ENCODE assay signal across 9 mouse cellular contexts in the genomic region with DNA sequence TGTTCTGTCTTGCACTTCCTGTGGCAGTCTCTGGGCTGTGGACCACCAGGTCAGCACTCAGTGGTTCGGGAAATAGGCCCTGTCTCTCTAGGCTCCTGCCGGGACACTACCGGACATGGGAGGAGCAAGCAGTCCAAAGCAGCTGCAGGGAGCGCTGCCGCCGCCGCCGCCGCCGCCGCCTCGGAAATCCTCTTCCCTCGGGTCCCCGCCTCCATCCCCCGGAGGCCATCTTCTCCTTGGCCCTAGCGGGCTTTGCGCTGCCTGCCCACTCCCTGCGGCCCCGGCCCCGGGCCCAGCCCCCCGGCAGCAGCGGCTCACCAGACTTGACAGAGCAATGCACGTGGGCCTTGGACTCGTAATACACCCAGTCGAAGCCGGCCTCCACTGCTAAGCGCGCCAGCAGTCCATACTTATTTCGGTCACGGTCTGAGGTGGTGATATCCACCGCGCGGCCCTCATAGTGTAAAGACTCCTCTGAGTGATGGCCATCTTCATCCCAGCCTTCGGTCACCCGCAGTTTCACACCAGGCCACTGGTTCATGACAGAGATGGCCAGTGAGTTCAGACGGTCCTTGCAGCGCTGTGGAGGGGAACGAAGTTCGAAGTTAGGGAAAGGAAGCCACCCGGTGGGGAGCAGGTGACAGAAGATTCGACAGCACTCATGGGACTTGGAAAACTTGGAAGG. TPM values are rescaled to one million over a fixed set of nuclear protein-coding genes. Genes with fewer than 3 reads are reported as not detected.
DNase-seq lines count a peak whose midpoint lies in the region; ATAC-seq and TF ChIP-seq lines count a peak whose summit lies in the region.
"Had no signal": no experiment of that assay in that cellular context is flagged by ENCODE, and none has a peak within 500 bp of the region (broad histone marks: within the 10 kb centered on the region; RNA-seq: fewer than 3 reads in every experiment).

No protein-coding gene starts in this region.

- H3K27ac ChIP-seq in lung, postnatal 0 days (ENCODE audit: low read length), result no peak overlapping the region
- no peak overlapping the region for H3K27ac ChIP-seq in forebrain, embryonic 12.5 days
- H3K27ac ChIP-seq in intestine, embryonic 14.5 days (ENCODE audit: low read depth), result no peak overlapping the region
- no peak overlapping the region for H3K27ac ChIP-seq in liver, postnatal 0 days (ENCODE audit: low read depth)
- H3K27ac ChIP-seq: liver, embryonic 14.5 days had no signal

- no peak for TF ChIP-seq EP300 in lung, postnatal 0 days (IDR thresholded peaks at IDR 0.05)
- no peak for TF ChIP-seq EP300 in liver, postnatal 0 days (IDR thresholded peaks at IDR 0.05; ENCODE audit: low read depth)

- peaks cover 15% of the 10 kb centered on the region for H3K4me1 ChIP-seq in lung, postnatal 0 days (ENCODE audit: insufficient read depth, low read depth, low read length)
- H3K4me1 ChIP-seq in forebrain, embryonic 12.5 days, result peaks cover 32% of the 10 kb centered on the region
- H3K4me1 ChIP-seq in intestine, embryonic 14.5 days (replicated peaks; ENCODE audit: control insufficient read depth, insufficient read depth, low read length), result peaks cover 11% of the 10 kb centered on the region
- peaks cover 6% of the 10 kb centered on the region; the same call in 1 of the 2 replicates for H3K4me1 ChIP-seq in liver, postnatal 0 days (ENCODE audit: insufficient read depth)

- peak overlapping the region; percentile 21; the same call in 1 of the 2 replicates for H3K4me3 ChIP-seq in lung, postnatal 0 days (ENCODE audit: low read depth, low read length)
- H3K4me3 ChIP-seq in forebrain, embryonic 12.5 days (replicated peaks), result peak overlapping the region; percentile 35
- peak overlapping the region; percentile 46 for H3K4me3 ChIP-seq in intestine, embryonic 14.5 days (ENCODE audit: low read depth, low read length)
- peak overlapping the region; percentile 28; the same call in 1 of the 2 replicates for H3K4me3 ChIP-seq in liver, postnatal 0 days (ENCODE audit: low read depth, low read length)

- intact Hi-C loops in left cerebral cortex, postnatal 25 days (cut with DNase I), result loop anchor here (2.0 kb wide), 1 partner anchor 69 kb away; no protein-coding TSS in a partner anchor

- peaks cover 60% of the 10 kb centered on the region for H3K27me3 ChIP-seq in lung, postnatal 0 days (replicated peaks; ENCODE audit: insufficient read depth, low read length)
- H3K27me3 ChIP-seq in forebrain, embryonic 12.5 days, result peaks cover 100% of the 10 kb centered on the region
- H3K27me3 ChIP-seq in intestine, embryonic 14.5 days (replicated peaks; ENCODE audit: control insufficient read depth, insufficient read depth, low read length), result peaks cover 71% of the 10 kb centered on the region
- H3K27me3 ChIP-seq in liver, postnatal 0 days (ENCODE audit: insufficient read depth, low read length), result peaks cover 58% of the 10 kb centered on the region

- no peaks in the 10 kb centered on the region for H3K9me3 ChIP-seq in lung, postnatal 0 days (ENCODE audit: low read length)
- H3K9me3 ChIP-seq in forebrain, embryonic 12.5 days, result no peaks in the 10 kb centered on the region
- H3K9me3 ChIP-seq in intestine, embryonic 14.5 days (ENCODE audit: control insufficient read depth, low read length), result no peaks in the 10 kb centered on the region
- H3K9me3 ChIP-seq in liver, postnatal 0 days (ENCODE audit: low read length), result no peaks in the 10 kb centered on the region

- peak; percentile 18; the same call in 1 of the 2 replicates for ATAC-seq in lung, postnatal 0 days
- ATAC-seq in forebrain, embryonic 12.5 days (ENCODE audit: low FRiP score), result peak; percentile 24
- ATAC-seq in intestine, embryonic 14.5 days (replicated peaks; ENCODE audit: low FRiP score, low TSS enrichment, low read depth), result no peak
- no peak for ATAC-seq in liver, postnatal 0 days

- TF ChIP-seq CTCF in lung, postnatal 0 days (IDR thresholded peaks at IDR 0.05), result no peak
- no peak for TF ChIP-seq CTCF in liver, postnatal 0 days (IDR thresholded peaks at IDR 0.05; ENCODE audit: low read depth)

- peak; percentile 39 for DNase-seq in lung, postnatal 0 days (ENCODE audit: low spot score)
- no peak for DNase-seq in lung, postnatal 36 days
- DNase-seq in intestine, embryonic 14.5 days (ENCODE audit: low spot score), result no peak
- DNase-seq in liver, postnatal 0 days, result no peak
- no peak for DNase-seq in left cerebral cortex, postnatal 25 days (ENCODE audit: low spot score in 2 of 2)
- no peak for DNase-seq in thymus, postnatal 36 days
- DNase-seq in yolk sac, embryonic 10.5 days (ENCODE audit: low spot score), result no peak

- WGBS in lung, postnatal 0 days, result 4% methylated on average over 41 of the region's 41 CpGs
- WGBS in forebrain, embryonic 12.5 days, result under 1% methylated on average over 41 of the region's 41 CpGs
- WGBS in intestine, embryonic 14.5 days, result 3% methylated on average over 40 of the region's 41 CpGs
- 12% methylated on average over 41 of the region's 41 CpGs for WGBS in liver, postnatal 0 days (ENCODE audit: insufficient replicate concordance)

- no peak overlapping the region for H3K9ac ChIP-seq in lung, postnatal 0 days (replicated peaks; ENCODE audit: low read depth)
- peak overlapping the region; percentile 45; the same call in 1 of the 2 replicates for H3K9ac ChIP-seq in forebrain, embryonic 12.5 days
- H3K9ac ChIP-seq in intestine, embryonic 14.5 days (ENCODE audit: low read length), result peak overlapping the region; percentile 32; the same call in 1 of the 2 replicates
- no peak overlapping the region for H3K9ac ChIP-seq in liver, postnatal 0 days (replicated peaks)
- H3K9ac ChIP-seq: liver, embryonic 14.5 days had no signal

- no peaks in the 10 kb centered on the region for H3K36me3 ChIP-seq in lung, postnatal 0 days (ENCODE audit: insufficient read depth, low read length)
- H3K36me3 ChIP-seq in forebrain, embryonic 12.5 days (replicated peaks), result no peaks in the 10 kb centered on the region
- no peaks in the 10 kb centered on the region for H3K36me3 ChIP-seq in intestine, embryonic 14.5 days (ENCODE audit: control insufficient read depth, insufficient read depth, low read length)
- H3K36me3 ChIP-seq in liver, postnatal 0 days (replicated peaks; ENCODE audit: insufficient read depth, low read length), result peaks cover 3% of the 10 kb centered on the region; the same call in 1 of the 2 replicates

- peak overlapping the region; percentile 42 for H3K4me2 ChIP-seq in lung, postnatal 0 days (replicated peaks; ENCODE audit: low read depth, low read length)
- H3K4me2 ChIP-seq in forebrain, embryonic 12.5 days, result peak overlapping the region; percentile 58
- H3K4me2 ChIP-seq in intestine, embryonic 14.5 days (ENCODE audit: low read length), result peak overlapping the region; percentile 62
- peak overlapping the region; percentile 47 for H3K4me2 ChIP-seq in liver, postnatal 0 days (ENCODE audit: low read depth, low read length)

RNA-seq across cellular contexts. Expression of a gene that starts 3.3 kb away (rescaled TPM):
- 0.10 and 0.16 TPM in 2 replicates for polyA plus RNA-seq in lung, postnatal 0 days (2015; fragmentation: Nextera tagmentation; extraction: Ambion mirVana)
- polyA plus RNA-seq in forebrain, embryonic 12.5 days (2016; fragmentation: Nextera tagmentation; extraction: Ambion mirVana), result 0.19 TPM in 1 of 2 replicates, not detected in the other
- 28.8 and 33.7 TPM in 2 replicates for polyA plus RNA-seq in intestine, embryonic 14.5 days (2014; fragmentation: Nextera tagmentation; extraction: Ambion mirVana)
- 1.1 TPM in 2 replicates for polyA plus RNA-seq in liver, postnatal 0 days (2015; fragmentation: Nextera tagmentation; extraction: Ambion mirVana)
- under 1 TPM; 0.21 to 0.41 TPM for total RNA-seq in left cerebral cortex, postnatal 25 days (2021)

RNA-seq across cellular contexts. Expression of a gene that starts 12.7 kb away (rescaled TPM):
- 2.0 and 2.3 TPM in 2 replicates for polyA plus RNA-seq in lung, postnatal 0 days (2015; fragmentation: Nextera tagmentation; extraction: Ambion mirVana)
- 0.24 and 0.55 TPM in 2 replicates for polyA plus RNA-seq in forebrain, embryonic 12.5 days (2016; fragmentation: Nextera tagmentation; extraction: Ambion mirVana)
- polyA plus RNA-seq in intestine, embryonic 14.5 days (2014; fragmentation: Nextera tagmentation; extraction: Ambion mirVana), result 0.15 and 0.27 TPM in 2 replicates
- not detected in 2 replicates for polyA plus RNA-seq in liver, postnatal 0 days (2015; fragmentation: Nextera tagmentation; extraction: Ambion mirVana)
- 1 to 10 TPM; 2.1 to 2.4 TPM for total RNA-seq in left cerebral cortex, postnatal 25 days (2021)

RNA-seq across cellular contexts. Expression of a gene that starts 55.2 kb away (rescaled TPM):
- not detected in 2 replicates for polyA plus RNA-seq in lung, postnatal 0 days (2015; fragmentation: Nextera tagmentation; extraction: Ambion mirVana)
- polyA plus RNA-seq in forebrain, embryonic 12.5 days (2016; fragmentation: Nextera tagmentation; extraction: Ambion mirVana), result not detected in 2 replicates
- 2.5 TPM in 1 of 2 replicates, not detected in the other for polyA plus RNA-seq in intestine, embryonic 14.5 days (2014; fragmentation: Nextera tagmentation; extraction: Ambion mirVana)
- not detected in 2 replicates for polyA plus RNA-seq in liver, postnatal 0 days (2015; fragmentation: Nextera tagmentation; extraction: Ambion mirVana)
- not detected for total RNA-seq in left cerebral cortex, postnatal 25 days (2021)
- polyA plus RNA-seq: liver, embryonic 14.5 days had no signal

Comparison
In these comparisons a context has a peak if more than half of its experiments do, and no peak if none do; other contexts are left out.
1. ATAC-seq: peak in lung, postnatal 0 days (single experiment) and forebrain, embryonic 12.5 days (single experiment); none in intestine, embryonic 14.5 days (single experiment) and liver, postnatal 0 days (single experiment).
2. H3K9ac ChIP-seq: peak in forebrain, embryonic 12.5 days (single experiment) and intestine, embryonic 14.5 days (single experiment); none in lung, postnatal 0 days (single experiment) and liver, postnatal 0 days (single experiment).
3. RNA of a gene that starts 3.3 kb away (polyA plus RNA-seq): 28.8 to 33.7 TPM in intestine, embryonic 14.5 days; 1.1 TPM in liver, postnatal 0 days, 0.19 TPM in forebrain, embryonic 12.5 days and 0.10 to 0.16 TPM in lung, postnatal 0 days; every median in the first group is over 10 times any median in the second.
4. Peak in every context shown above with its lines, with median percentiles within 50 percentile points of each other: H3K4me2 ChIP-seq and H3K4me3 ChIP-seq.